Mouse (Mus musculus): ENCODE measurements around the gene Endod1.

GRCm38 (mm10) chr9:14394956-14395561 lies 13.8 kb upstream of the Endod1 start:
- TF ChIP-seq EP300 (optimal IDR thresholded peaks at IDR 0.05) (no peak), CTCF (IDR thresholded peaks at IDR 0.05; ENCODE audit: low read depth) (no peak)

Data from stomach, postnatal 0 days (tissue).